Mouse (Mus musculus): ENCODE results near the gene Cracr2b. TPM values are rescaled to one million over a fixed set of nuclear protein-coding genes. Genes with fewer than 3 reads are reported as not detected.

The Cracr2b gene
- total RNA-seq, 2 experiments from 2014 or later: 6.1 to 6.3 TPM

- Histone ChIP-seq H3K4me3 (peak overlapping the region; percentile 87), H3K27ac (peak overlapping the region; percentile 94)
- no peak for TF ChIP-seq CTCF (IDR thresholded peaks at IDR 0.05)
- intact Hi-C loops (cut with DNase I): no loop called here
- DNase-seq: peak; percentile 21
Observed at GRCm38 (mm10) chr7:141469901-141470636, 9.2 kb downstream of the Cracr2b start.

GRCm38 (mm10) chr7:141470637-141470944 is 9.7 kb downstream of the Cracr2b start:
- no peak overlapping the region for H3K4me3 ChIP-seq
- no peak for TF ChIP-seq CTCF (IDR thresholded peaks at IDR 0.05)
- intact Hi-C loops (cut with DNase I): no loop called here
- peak; percentile 16 for DNase-seq
- no peak overlapping the region for H3K27ac ChIP-seq

GRCm38 (mm10) chr7:141471236-141471635 is 10.3 kb downstream of the Cracr2b start:
- no peak overlapping the region for H3K27ac ChIP-seq
- DNase-seq: no peak
- intact Hi-C loops (cut with DNase I): no loop called here
- no peak for TF ChIP-seq CTCF (IDR thresholded peaks at IDR 0.05)
- H3K4me3 ChIP-seq: no peak overlapping the region

- DNase-seq: no peak
- no peak for TF ChIP-seq CTCF (IDR thresholded peaks at IDR 0.05)
- intact Hi-C loops (cut with DNase I): no loop called here
- H3K27ac ChIP-seq: no peak overlapping the region
- H3K4me3 ChIP-seq: no peak overlapping the region
Observed at GRCm38 (mm10) chr7:141472226-141472625, 11.3 kb downstream of the Cracr2b start.

- intact Hi-C loops (cut with DNase I): no loop called here
- H3K27ac ChIP-seq: no peak overlapping the region
- no peak for TF ChIP-seq CTCF (IDR thresholded peaks at IDR 0.05)
- peak; percentile 18 for DNase-seq
- no peak overlapping the region for H3K4me3 ChIP-seq
Observed at GRCm38 (mm10) chr7:141472763-141473162, 11.9 kb downstream of the Cracr2b start.

GRCm38 (mm10) chr7:141474160-141474559 is 13.3 kb downstream of the Cracr2b start:
- no peak for TF ChIP-seq CTCF (IDR thresholded peaks at IDR 0.05)
- intact Hi-C loops (cut with DNase I): no loop called here
- peak overlapping the region; percentile 97 for H3K4me3 ChIP-seq
- peak overlapping the region; percentile 98 for H3K27ac ChIP-seq
- peak; percentile 16 for DNase-seq

- Histone ChIP-seq H3K4me3 (peak within 1 kb of the TSS; percentile 97), H3K27ac (peak within 1 kb of the TSS; percentile 98)
- DNase-seq: peak; percentile 91
- intact Hi-C loops (cut with DNase I): no loop called here
- TF ChIP-seq CTCF (IDR thresholded peaks at IDR 0.05): peak; percentile 19; the same call in 1 of the 2 replicates
Observed at GRCm38 (mm10) chr7:141475011-141475804, 14.3 kb downstream of the Cracr2b start, which contains the start of the genes Polr2l and Tspan4. Polr2l (minus strand) TSS chr7:141475132. Tspan4 (plus strand) TSS chr7:141475240.

GRCm38 (mm10) chr7:141475805-141476158 is 14.9 kb downstream of the Cracr2b start:
- DNase-seq: no peak
- Histone ChIP-seq H3K27ac (peak overlapping the region; percentile 98), H3K4me3 (peak overlapping the region; percentile 97)
- no peak for TF ChIP-seq CTCF (IDR thresholded peaks at IDR 0.05)
- intact Hi-C loops (cut with DNase I): no loop called here

- TF ChIP-seq CTCF (IDR thresholded peaks at IDR 0.05): peak; percentile 23; the same call in 1 of the 2 replicates
- intact Hi-C loops (cut with DNase I): no loop called here
- Histone ChIP-seq H3K4me3 (peak overlapping the region; percentile 97), H3K27ac (peak overlapping the region; percentile 98)
- peak; percentile 86 for DNase-seq
Observed at GRCm38 (mm10) chr7:141476226-141476980, 15.5 kb downstream of the Cracr2b start.

GRCm38 (mm10) chr7:141476981-141477370 is 16.1 kb downstream of the Cracr2b start:
- intact Hi-C loops (cut with DNase I): no loop called here
- DNase-seq: peak; percentile 55
- Histone ChIP-seq H3K4me3 (peak overlapping the region; percentile 97), H3K27ac (peak overlapping the region; percentile 98)
- no peak for TF ChIP-seq CTCF (IDR thresholded peaks at IDR 0.05)

GRCm38 (mm10) chr7:141477578-141478269 is 16.8 kb downstream of the Cracr2b start:
- peak overlapping the region; percentile 97 for H3K4me3 ChIP-seq
- no peak for TF ChIP-seq CTCF (IDR thresholded peaks at IDR 0.05)
- DNase-seq: peak; percentile 17
- intact Hi-C loops (cut with DNase I): no loop called here
- H3K27ac ChIP-seq: peak overlapping the region; percentile 98

- Histone ChIP-seq H3K27ac (peak overlapping the region; percentile 98), H3K4me3 (peak overlapping the region; percentile 97)
- intact Hi-C loops (cut with DNase I): no loop called here
- no peak for TF ChIP-seq CTCF (IDR thresholded peaks at IDR 0.05)
- DNase-seq: peak; percentile 45
Observed at GRCm38 (mm10) chr7:141478270-141478748, 17.4 kb downstream of the Cracr2b start.

Measured in gastrocnemius, adult 2 months (tissue).